ENCODE assay signal across 20 mouse cellular contexts in the genomic region with DNA sequence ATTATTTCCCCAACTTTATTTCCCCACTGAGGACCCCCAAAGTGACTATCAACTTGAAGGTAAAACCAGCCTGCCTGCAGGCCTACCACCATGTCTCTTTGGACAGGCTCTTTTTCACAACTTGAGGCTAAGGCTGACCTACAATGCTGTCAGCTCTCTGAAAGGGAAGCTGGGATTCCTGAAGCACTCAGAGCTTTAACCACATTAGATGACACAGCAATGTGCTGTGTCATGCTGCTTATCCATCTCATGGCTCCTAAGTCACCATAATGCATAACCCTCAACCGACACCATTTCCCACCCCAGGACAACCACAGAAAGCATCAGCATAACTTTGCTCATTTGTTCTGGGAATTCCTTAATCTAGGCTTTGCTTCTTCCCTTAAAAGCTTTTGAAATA.
DNase-seq lines count a peak whose midpoint lies in the region; ATAC-seq and TF ChIP-seq lines count a peak whose summit lies in the region.
"Had no signal": no experiment of that assay in that cellular context is flagged by ENCODE, and none has a peak within 500 bp of the region (broad histone marks: within the 10 kb centered on the region; RNA-seq: fewer than 3 reads in every experiment).

No protein-coding gene starts in this region.

- H3K9me3 ChIP-seq in G1E (replicated peaks), result no peaks in the 10 kb centered on the region
- H3K9me3 ChIP-seq: embryonic facial prominence, embryonic 15.5 days; forebrain, embryonic 10.5 days; forebrain, embryonic 15.5 days; heart, embryonic 12.5 days; hindbrain, embryonic 15.5 days had no signal

- peak; percentile 15; the same call in 1 of the 2 replicates for ATAC-seq in G1E (ENCODE audit: extremely low read depth, insufficient number of reproducible peaks, low FRiP score, poor library complexity, severe bottlenecking)
- peak; percentile 73 for ATAC-seq in granulocyte monocyte progenitor cell, adult 5-6 weeks (replicated peaks; ENCODE audit: poor library complexity, severe bottlenecking)
- ATAC-seq: forebrain, embryonic 15.5 days; inflammation-experienced regulatory T-cells, adult 6 months; intestine, postnatal 0 days had no signal

- DNase-seq in 3T3-L1 (ENCODE audit: low read depth, low spot score) (peak; percentile 10), G1E (ENCODE audit: low spot score) (no peak)
- no peak for DNase-seq in layer of hippocampus, postnatal 36 days
- no peak for DNase-seq in cerebellum, adult 8-10 months
- no peak for DNase-seq in cerebellum, adult 11 months
- DNase-seq: adrenal gland, postnatal 10 days; cerebellum, adult 11-12 months; cerebellum, postnatal 10 days; embryo, embryonic 11 days; gastrocnemius, postnatal 36 days had no signal

- H3K4me1 ChIP-seq in G1E (ENCODE audit: insufficient read depth, low read depth, low read length), result peaks cover 4% of the 10 kb centered on the region
- H3K4me1 ChIP-seq: embryonic facial prominence, embryonic 15.5 days; forebrain, embryonic 10.5 days; forebrain, embryonic 15.5 days; heart, embryonic 12.5 days; hindbrain, embryonic 15.5 days had no signal

- H3K36me3 ChIP-seq in G1E (replicated peaks), result no peaks in the 10 kb centered on the region
- H3K36me3 ChIP-seq: embryonic facial prominence, embryonic 15.5 days; forebrain, embryonic 10.5 days; forebrain, embryonic 15.5 days; heart, embryonic 12.5 days; hindbrain, embryonic 15.5 days had no signal

- no peaks in the 10 kb centered on the region for H3K27me3 ChIP-seq in G1E (ENCODE audit: insufficient read depth, low read length)
- H3K27me3 ChIP-seq: CH12.LX; embryonic facial prominence, embryonic 15.5 days; forebrain, embryonic 15.5 days; heart, embryonic 12.5 days; hindbrain, embryonic 15.5 days had no signal

- H3K4me3 ChIP-seq in G1E (ENCODE audit: low read depth, low read length), result no peak overlapping the region
- H3K4me3 ChIP-seq: embryonic facial prominence, embryonic 15.5 days; erythroblast, embryonic 14.5 days; forebrain, embryonic 10.5 days; forebrain, embryonic 15.5 days; heart, embryonic 12.5 days; hindbrain, embryonic 15.5 days had no signal

- no peak for TF ChIP-seq CTCF in G1E (IDR thresholded peaks at IDR 0.05; ENCODE audit: low read depth, low read length)
